Mouse (Mus musculus): ENCODE results near the gene Glipr1l2.
"Not testable (repeated sequence)": the region's sequence is repeated elsewhere in the genome, so short reads cannot be mapped to it uniquely, and the experiment has no call there.

Glipr1l2 gene

DNA sequence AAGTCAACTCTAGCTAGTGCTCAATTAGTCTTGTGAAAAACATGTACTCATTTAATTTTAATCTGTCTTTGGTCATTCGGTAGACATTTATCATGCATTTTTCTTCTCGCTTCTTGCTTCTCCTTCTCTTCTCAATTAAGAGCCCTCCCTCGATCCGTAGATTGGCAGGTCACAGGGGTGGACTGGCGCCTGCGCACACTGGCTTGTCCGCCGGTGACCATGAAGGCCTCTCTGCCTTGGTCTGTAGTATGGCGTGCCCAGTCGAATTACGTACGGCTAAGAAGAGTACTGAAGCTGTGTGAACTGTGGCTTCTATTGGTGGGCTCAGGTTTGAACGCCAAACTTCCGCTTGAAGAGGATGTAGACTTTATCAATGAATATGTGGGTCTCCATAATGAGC lies at the start of gene Glipr1l2:
Gene Glipr1l2 (plus strand): TSS at position 198 of the 400 bp plus-strand sequence.
- DNase-seq (ENCODE audit: low spot score): no peak

GRCm38 (mm10) chr10:112043523-112043922 lies 39.6 kb upstream of the Glipr1l2 start:
- DNase-seq (ENCODE audit: low spot score): not testable (repeated sequence)

DNA sequence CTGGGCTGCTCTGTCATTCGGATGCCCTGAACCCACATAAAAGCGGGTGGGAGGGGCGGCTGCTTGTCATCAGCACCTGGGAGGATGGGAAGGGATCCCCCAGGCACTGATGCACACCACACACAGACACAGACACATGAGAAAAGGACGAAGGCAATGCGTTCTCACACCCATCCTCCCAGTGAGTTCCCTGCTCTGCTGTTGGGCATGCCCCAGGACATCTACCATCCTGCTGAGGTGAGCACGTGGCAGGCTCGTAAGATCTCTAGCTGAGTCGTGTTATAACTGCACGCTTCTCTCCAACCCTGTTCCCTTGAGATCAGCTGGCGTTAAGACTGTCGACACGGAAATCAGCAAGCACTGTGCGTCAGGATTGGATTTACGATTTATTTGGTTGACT lies 38.9 kb upstream of the Glipr1l2 start:
- not testable (repeated sequence) for DNase-seq (ENCODE audit: low spot score)

- DNase-seq (ENCODE audit: low spot score): no peak
Observed at GRCm38 (mm10) chr10:112051220-112051619, 31.9 kb upstream of the Glipr1l2 start.

GRCm38 (mm10) chr10:112051956-112052355 lies 31.2 kb upstream of the Glipr1l2 start:
- DNase-seq (ENCODE audit: low spot score): not testable (repeated sequence)

GRCm38 (mm10) chr10:112059702-112060582 lies 23.2 kb upstream of the Glipr1l2 start, which contains the start of gene Glipr1l1:
TSS of gene Glipr1l1 (plus strand) at chr10:112060189.
- DNase-seq (ENCODE audit: low spot score): no peak

GRCm38 (mm10) chr10:112060583-112060934 lies 22.6 kb upstream of the Glipr1l2 start:
- not testable (repeated sequence) for DNase-seq (ENCODE audit: low spot score)

- no peak for DNase-seq (ENCODE audit: low spot score)
Observed at GRCm38 (mm10) chr10:112080044-112080443, 3.1 kb upstream of the Glipr1l2 start.

- DNase-seq (ENCODE audit: low spot score): not testable (repeated sequence)
Observed at GRCm38 (mm10) chr10:112105785-112106184, 22.6 kb downstream of the Glipr1l2 start.

- no peak for DNase-seq (ENCODE audit: low spot score)
Observed at GRCm38 (mm10) chr10:112110401-112110800, 27.2 kb downstream of the Glipr1l2 start.

GRCm38 (mm10) chr10:112125090-112125489 lies 41.9 kb downstream of the Glipr1l2 start:
- not testable (repeated sequence) for DNase-seq (ENCODE audit: low spot score)

DNA sequence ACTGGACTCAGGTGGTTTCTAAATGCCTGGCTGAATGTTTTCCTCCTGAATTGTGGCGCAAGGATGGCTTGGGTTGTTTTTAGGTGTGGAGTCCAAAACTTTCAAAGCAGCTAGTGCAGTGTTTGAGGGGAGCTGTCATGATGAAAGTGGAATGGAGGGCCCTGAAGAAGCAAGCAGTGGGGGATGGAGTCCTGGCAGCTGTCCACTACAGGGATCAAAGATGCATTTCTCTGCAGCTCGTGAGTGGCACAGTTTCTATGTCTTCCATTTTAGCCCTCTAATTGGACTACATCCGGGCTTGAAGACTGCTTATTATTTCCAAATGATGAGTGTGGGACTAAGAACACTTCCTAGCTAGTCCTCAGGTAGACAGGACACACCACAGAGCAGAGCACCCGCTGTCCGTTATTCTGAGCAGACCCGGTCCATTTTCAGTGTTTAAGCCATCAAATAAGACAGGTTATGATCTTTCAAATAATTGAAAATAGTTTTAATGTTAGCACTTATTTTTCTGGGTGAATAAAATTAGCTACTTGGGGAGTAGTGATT lies 44.6 kb downstream of the Glipr1l2 start:
- not testable (repeated sequence) for DNase-seq (ENCODE audit: low spot score)

GRCm38 (mm10) chr10:112132194-112132593 lies 49.0 kb downstream of the Glipr1l2 start:
- no peak for DNase-seq (ENCODE audit: low spot score)

DNA sequence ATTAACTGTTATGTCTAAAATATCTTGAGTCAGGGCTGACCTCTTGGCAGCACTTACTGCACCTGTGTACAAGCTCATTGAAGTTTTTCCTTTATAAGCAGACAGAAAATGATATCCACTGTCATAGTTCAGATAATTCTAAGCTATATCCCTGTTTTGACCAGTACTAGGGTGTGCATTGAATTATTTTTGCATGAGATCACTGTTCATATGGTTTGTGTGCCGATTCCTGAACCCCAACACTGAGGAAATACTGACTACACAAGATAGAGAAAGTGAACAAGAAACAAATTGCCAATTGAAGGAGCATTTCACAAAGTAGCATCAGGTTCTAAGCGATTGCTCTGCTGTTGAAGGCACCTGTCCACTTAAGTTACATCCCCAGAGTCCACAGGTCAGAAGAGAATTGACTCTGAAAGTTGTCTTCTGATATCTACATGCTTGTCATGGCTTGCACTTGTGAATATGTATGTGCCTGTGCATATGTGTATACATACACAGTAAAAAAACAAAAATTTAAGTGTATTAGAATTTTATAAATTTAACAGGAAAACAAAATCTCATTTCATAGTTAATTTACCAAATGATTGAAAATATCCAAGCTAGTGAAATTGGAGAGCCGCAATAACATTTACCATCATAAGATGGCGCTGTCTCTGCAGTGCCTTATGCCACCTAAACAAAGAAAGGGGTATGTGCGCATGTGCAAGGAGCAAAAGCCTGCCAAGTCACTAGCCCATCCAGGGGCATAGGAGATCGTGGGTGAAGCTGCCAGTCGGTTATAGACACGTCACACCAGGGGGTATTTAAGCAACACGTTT lies 55.1 kb downstream of the Glipr1l2 start:
- DNase-seq (ENCODE audit: low spot score): no peak

- DNase-seq (ENCODE audit: low spot score): no peak
Observed at GRCm38 (mm10) chr10:112138871-112139430, 55.8 kb downstream of the Glipr1l2 start.

DNA sequence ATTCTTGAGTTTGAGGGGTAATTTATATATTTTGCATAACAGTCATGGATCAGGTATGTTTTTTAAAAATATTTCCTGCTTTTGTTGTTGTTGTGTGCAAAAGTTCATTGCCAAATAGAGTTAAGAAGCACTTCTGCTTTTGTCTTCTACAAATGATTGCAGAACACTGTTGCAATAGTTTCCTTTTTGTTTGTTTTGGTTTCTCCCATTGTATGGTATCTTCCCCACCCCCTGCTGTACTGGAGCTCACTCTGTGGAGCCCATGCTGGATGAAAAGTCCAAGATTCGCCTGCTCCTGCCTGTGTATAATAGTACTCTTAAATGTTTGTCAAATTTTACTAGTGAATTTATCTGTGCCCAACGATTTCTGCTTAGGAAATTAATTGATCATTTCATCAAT lies 56.7 kb downstream of the Glipr1l2 start:
- no peak for DNase-seq (ENCODE audit: low spot score)
